Mouse (Mus musculus): ENCODE results near the gene Cadps2. TPM values are rescaled to one million over a fixed set of nuclear protein-coding genes. Genes with fewer than 3 reads are reported as not detected.

Cadps2 gene
- polyA plus RNA-seq, 1 experiment from 2014 or later = 7.5 TPM

DNA sequence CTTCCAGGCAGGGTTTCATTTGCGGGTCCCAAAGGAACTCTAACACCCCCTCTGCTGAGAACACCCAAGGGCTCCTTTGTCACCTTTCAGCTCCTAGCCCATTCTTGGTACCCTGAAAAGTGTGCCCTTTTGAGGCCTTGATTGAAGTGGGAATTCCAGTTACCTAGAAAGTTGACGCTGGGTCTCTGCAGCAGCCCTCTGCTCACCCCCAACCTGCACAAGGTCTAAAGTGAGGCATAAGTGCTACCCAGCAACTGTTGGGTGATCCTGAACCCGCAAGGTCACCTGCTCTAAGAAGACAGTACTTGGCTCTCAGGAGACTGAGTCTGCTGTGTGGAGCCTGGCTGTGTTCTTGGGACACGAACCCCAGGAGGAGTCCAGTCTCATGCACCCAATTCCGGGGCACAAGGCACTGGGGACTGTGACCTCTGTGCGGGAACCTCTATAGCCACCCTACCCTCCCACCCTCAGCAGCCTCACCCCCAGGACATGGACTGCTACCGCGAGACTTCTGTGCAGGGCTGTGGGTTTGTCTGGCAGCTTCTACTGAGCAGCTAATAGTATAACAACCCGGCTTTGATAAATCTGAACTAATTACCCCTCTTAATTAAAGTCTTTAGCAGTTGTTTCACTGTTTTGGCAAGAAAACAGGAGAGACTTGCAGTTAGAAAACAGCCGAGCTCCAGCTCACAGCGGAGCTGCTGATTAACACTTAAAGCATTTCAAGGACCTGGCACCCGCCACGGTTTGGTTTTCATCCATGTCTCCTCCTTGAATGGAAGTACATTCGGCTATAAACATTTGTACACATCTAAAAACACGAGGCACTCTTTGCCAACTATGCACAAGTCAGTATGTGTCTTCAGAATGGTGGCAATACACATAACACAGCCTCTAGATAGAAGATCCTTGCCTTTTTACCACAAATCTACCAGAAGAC lies 595.1 kb downstream of the Cadps2 start:
- 0 out of 2 replicates have a peak, but pooled peaks have one; percentile 52 for ATAC-seq (ENCODE audit: insufficient number of reproducible peaks, low FRiP score, low TSS enrichment, low read depth)
- Histone ChIP-seq H3K27ac (replicated peaks) (no peak overlapping the region), H3K36me3 (no peaks in the 10 kb centered on the region), H3K27me3 (peaks cover 77% of the 10 kb centered on the region), H3K9me3 (replicated peaks) (no peaks in the 10 kb centered on the region), H3K4me2 (replicated peaks) (no peak overlapping the region), H3K4me3 (replicated peaks) (no peak overlapping the region), H3K4me1 (peaks cover 19% of the 10 kb centered on the region), H3K9ac (no peak overlapping the region)
- WGBS = 5% methylated on average over 15 of the region's 15 CpGs

Other genes starting within 250 kb of the Cadps2 start
- gene Rnf133, start 189.1 kb downstream of the Cadps2 start, polyA plus RNA-seq (2015; fragmentation: Nextera tagmentation; extraction: Ambion mirVana) = not detected in 2 replicates
- gene Rnf148, start 184.3 kb downstream of the Cadps2 start, polyA plus RNA-seq (2015; fragmentation: Nextera tagmentation; extraction: Ambion mirVana) = not detected in 2 replicates
- gene Tas2r118, start 130.6 kb upstream of the Cadps2 start, polyA plus RNA-seq (2015; fragmentation: Nextera tagmentation; extraction: Ambion mirVana) = not detected in 2 replicates